Mouse (Mus musculus) hindbrain, embryonic 14.5 days (tissue): ENCODE measurements around the gene Cdk2ap1. TPM values are rescaled to one million over a fixed set of nuclear protein-coding genes. Genes with fewer than 3 reads are reported as not detected.

Experiments
- ATAC-seq: fragments of 200-750 bp; cut with Nextera tagmentation; 2 replicates; pipeline ENCODE4 v1.8.0; 2017; ENCODE audit warnings: moderate number of reproducible peaks, mild to moderate bottlenecking, moderate TSS enrichment, moderate library complexity; ENCODE audit not compliant: low FRiP score
- DNase-seq: peaks from one replicate; pipeline ENCODE4 v3.0.0-alpha.2; 2015; ENCODE audit warnings: low spot score
- H3K27ac ChIP-seq: fragments of 300-500 bp; sonication (generic); 2 replicates; pipeline ENCODE4 v1.5.1; 2014; ENCODE audit warnings: mild to moderate bottlenecking, moderate library complexity
- H3K27me3 ChIP-seq: fragments of 300-500 bp; sonication (generic); 2 replicates; pipeline ENCODE4 v1.6.1; 2014; ENCODE audit warnings: mild to moderate bottlenecking, low read length, mixed read lengths; ENCODE audit not compliant: control insufficient read depth, insufficient read depth
- H3K36me3 ChIP-seq: fragments of 300-500 bp; sonication (generic); replicated peaks from 2 replicates; pipeline ENCODE4 v1.6.1; 2014; ENCODE audit not compliant: control insufficient read depth, insufficient read depth
- H3K4me1 ChIP-seq: fragments of 300-500 bp; sonication (generic); replicated peaks from 2 replicates; pipeline ENCODE4 v1.6.1; 2014; ENCODE audit warnings: antibody characterized with exemption, low read length, mixed read lengths; ENCODE audit not compliant: control insufficient read depth, insufficient read depth
- H3K4me2 ChIP-seq: fragments of 300-500 bp; sonication (generic); replicated peaks from 2 replicates; pipeline ENCODE4 v1.6.1; 2014; ENCODE audit warnings: mild to moderate bottlenecking, moderate library complexity
- H3K4me3 ChIP-seq: fragments of 300-500 bp; sonication (generic); replicated peaks from 2 replicates; pipeline ENCODE4 v1.5.1; 2014; ENCODE audit warnings: mild to moderate bottlenecking, low read length
- H3K9ac ChIP-seq: fragments of 300-500 bp; sonication (generic); 2 replicates; pipeline ENCODE4 v1.6.1; 2014
- H3K9me3 ChIP-seq: fragments of 300-500 bp; sonication (generic); 2 replicates; pipeline ENCODE4 v1.6.1; 2016; ENCODE audit warnings: low read length; ENCODE audit not compliant: control insufficient read depth
- WGBS: fragments of 180-500 bp; shearing (Covaris S2); extraction: QIAGEN DNeasy Blood & Tissue Kit; methylation state at CpG from one replicate; pipeline ENCODE4 v1.1.7; 2014; 5-methylcytosine and 5-hydroxymethylcytosine counted together
- polyA plus RNA-seq: library from polyadenylated mRNA; unstranded; fragments of >200 nt; fragmentation: Nextera tagmentation; extraction: Ambion mirVana; gene quantifications from 2 replicates; pipeline ENCODE4 v1.2.1, GENCODE M21; 2014

Cdk2ap1 gene
- polyA plus RNA-seq, 1 experiment from 2014 or later, result 70.7 TPM

DNA sequence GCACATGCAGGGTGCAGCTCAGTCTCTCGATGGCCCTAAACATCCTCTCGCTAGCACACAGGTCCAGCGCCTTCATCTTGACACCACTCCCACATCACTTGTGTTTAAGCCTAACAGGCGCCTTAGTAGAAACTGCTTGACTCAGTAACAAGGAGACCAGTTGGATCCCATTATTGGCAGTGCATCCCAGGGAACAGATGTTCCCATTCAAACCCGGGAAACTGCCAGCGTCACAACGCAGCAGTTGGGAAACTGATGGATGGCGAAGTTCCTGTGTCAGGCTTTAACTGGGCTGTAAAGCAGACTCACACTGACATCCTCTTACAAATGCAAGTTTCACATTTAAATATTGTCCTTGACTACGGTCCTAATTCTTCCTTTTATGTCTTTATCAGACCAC, 25.0 kb downstream of the Cdk2ap1 start:
- H3K4me2 ChIP-seq, result no peak overlapping the region
- no peaks in the 10 kb centered on the region for H3K9me3 ChIP-seq
- no peaks in the 10 kb centered on the region for H3K27me3 ChIP-seq
- no peak overlapping the region for H3K9ac ChIP-seq
- DNase-seq (peak; percentile 49), ATAC-seq (no peak)
- H3K4me3 ChIP-seq, result no peak overlapping the region
- H3K27ac ChIP-seq, result peak overlapping the region; percentile 52
- H3K4me1 ChIP-seq, result peaks cover 5% of the 10 kb centered on the region; the same call in 1 of the 2 replicates
- H3K36me3 ChIP-seq, result peaks cover 1% of the 10 kb centered on the region; the same call in 1 of the 2 replicates
- WGBS, result 31% methylated on average over 9 of the region's 9 CpGs

DNA sequence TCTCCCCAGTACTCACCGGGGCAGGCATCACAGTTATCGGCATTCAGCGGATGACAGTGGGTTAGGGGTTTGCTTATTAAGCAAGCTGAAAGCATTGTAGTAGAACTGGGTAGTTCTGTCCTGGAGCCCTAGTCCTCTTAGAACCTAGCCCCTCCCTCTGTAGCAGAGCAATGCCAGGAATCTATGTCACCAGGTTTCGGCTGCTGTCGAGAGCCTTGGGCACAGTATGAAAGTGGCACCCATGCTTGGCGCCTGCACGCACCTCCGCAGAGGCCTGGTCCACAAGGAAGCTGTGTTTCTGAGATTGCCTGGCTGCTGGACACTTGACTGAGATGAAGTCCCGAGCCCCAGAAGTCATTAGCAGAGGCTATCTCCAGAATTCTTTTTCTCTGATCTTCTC, 25.8 kb downstream of the Cdk2ap1 start:
- no peak overlapping the region for H3K9ac ChIP-seq
- ATAC-seq (no peak), DNase-seq (no peak)
- no peaks in the 10 kb centered on the region for H3K27me3 ChIP-seq
- no peak overlapping the region for H3K27ac ChIP-seq
- no peak overlapping the region for H3K4me3 ChIP-seq
- no peaks in the 10 kb centered on the region for H3K9me3 ChIP-seq
- 86% methylated on average over 9 of the region's 9 CpGs for WGBS
- H3K36me3 ChIP-seq, result no peaks in the 10 kb centered on the region
- no peak overlapping the region for H3K4me2 ChIP-seq
- peaks cover 5% of the 10 kb centered on the region; the same call in 1 of the 2 replicates for H3K4me1 ChIP-seq

DNA sequence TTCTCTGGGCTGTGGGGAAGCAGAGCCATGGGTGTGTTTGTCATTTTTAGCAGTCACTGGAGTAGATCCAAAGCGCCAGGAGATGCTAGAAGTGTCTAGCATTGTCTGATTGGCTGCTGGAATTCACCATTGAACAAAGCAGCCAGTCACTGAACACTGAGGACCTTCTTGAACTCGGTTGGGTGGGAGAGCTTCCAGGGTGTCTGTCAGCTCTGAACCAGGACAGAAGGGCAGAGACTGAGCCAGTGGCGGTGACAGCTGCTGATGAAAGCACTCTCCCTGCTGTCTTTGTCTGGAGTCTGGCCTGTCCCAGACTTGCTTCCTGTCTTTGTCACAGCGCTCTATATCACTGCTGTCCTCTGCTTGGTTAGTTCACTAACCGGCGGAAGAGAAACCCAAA, 28.5 kb downstream of the Cdk2ap1 start:
- H3K4me2 ChIP-seq, result 0 out of 2 replicates have a peak overlapping the region, but pooled peaks have one; percentile 1
- peak overlapping the region; percentile 39; the same call in 1 of the 2 replicates for H3K9ac ChIP-seq

DNA sequence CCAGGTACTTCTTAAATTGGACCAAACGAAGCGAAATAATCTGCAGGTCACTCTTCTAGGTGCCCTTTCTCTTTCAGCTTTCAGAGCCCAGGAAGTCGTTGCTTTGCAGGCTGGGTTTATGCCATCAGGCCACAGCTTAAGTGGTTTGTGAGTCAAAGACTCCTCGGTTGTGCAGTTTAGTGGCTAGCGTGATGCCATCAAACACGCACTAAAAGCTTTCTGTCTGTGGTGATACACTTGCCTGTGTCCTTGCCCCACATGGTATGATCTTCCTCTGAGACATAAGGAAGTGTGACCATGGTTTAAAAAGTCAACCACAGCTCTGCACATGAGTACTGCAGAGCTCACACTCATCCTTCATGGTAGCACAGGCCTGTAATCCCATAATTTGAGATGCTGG, 32.8 kb downstream of the Cdk2ap1 start:
- no peak for ATAC-seq
- no peak overlapping the region for H3K4me2 ChIP-seq
- peaks cover 16% of the 10 kb centered on the region for H3K4me1 ChIP-seq
- H3K27me3 ChIP-seq, result no peaks in the 10 kb centered on the region
- no peaks in the 10 kb centered on the region for H3K9me3 ChIP-seq
- H3K4me3 ChIP-seq, result no peak overlapping the region
- H3K9ac ChIP-seq, result no peak overlapping the region
- no peak for DNase-seq
- 95% methylated on average over 6 of the region's 6 CpGs for WGBS
- no peaks in the 10 kb centered on the region for H3K36me3 ChIP-seq
- no peak overlapping the region for H3K27ac ChIP-seq

More for the DNA sequence above, 28.5 kb downstream of the Cdk2ap1 start:
- Histone ChIP-seq H3K4me3 (no peak overlapping the region), H3K9me3 (no peaks in the 10 kb centered on the region), H3K27ac (peak overlapping the region; percentile 85), H3K4me1 (peaks cover 5% of the 10 kb centered on the region; the same call in 1 of the 2 replicates), H3K36me3 (no peaks in the 10 kb centered on the region), H3K27me3 (no peaks in the 10 kb centered on the region)
- peak; percentile 76 for DNase-seq
- 10% methylated on average over 6 of the region's 6 CpGs for WGBS
- ATAC-seq, result peak; percentile 88

DNA sequence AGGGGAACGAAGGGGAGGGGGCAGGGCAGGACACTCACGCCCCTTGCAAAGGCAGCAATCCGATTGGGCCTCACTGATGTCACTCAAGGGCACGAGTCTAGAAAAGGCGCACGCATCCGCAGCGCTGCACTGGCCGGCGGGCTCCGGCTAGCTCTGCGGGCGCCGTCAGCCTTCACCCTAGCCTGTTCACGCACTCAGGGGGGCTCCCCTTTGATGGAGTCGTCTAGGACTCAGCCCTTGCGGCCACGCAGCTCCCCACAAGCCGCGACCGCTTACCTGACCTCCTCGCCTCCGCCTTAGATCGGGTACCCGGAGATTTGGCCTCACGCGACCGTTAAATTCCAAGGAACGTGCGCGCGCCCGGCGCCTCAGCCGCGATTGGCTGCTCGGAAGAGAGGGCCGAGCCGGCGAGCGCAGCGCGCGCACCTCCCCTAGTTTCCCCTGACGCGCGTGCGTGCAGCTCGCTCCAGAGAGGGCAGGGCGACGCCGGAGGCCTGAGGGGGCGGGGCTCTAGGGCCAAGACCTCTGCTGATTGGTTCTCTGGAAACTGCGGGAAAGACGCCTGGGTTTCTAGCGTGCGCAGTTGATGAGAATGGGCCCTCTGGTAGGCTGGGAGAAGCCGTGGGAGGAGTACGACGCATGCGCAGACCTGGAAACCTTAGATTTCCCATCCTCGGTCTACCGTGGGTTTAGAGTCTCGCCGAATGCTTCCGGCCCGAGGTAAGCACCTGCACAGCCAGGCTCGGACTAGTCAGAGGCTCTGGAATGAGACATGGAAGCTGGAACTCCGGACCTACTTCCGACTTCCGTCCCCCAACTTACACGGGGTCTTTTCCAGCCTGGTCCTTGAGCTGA, 35.1 kb downstream of the Cdk2ap1 start, which contains the start of the genes Mphosph9 and 2810006K23Rik:
Gene Mphosph9 (minus strand): TSS at position 463 of the 855 bp plus-strand sequence.
Gene 2810006K23Rik (plus strand): TSS at position 580 of the 855 bp plus-strand sequence.
- no peaks in the 10 kb centered on the region for H3K9me3 ChIP-seq
- WGBS, result under 1% methylated on average over 72 of the region's 72 CpGs
- H3K27ac ChIP-seq, result peak within 1 kb of the TSS; percentile 96
- ATAC-seq, result peak; percentile 97
- H3K27me3 ChIP-seq, result no peaks in the 10 kb centered on the region
- peaks cover 16% of the 10 kb centered on the region for H3K4me1 ChIP-seq
- peaks cover 13% of the 10 kb centered on the region for H3K36me3 ChIP-seq
- H3K9ac ChIP-seq, result peak within 1 kb of the TSS; percentile 83
- peak within 1 kb of the TSS; percentile 62 for H3K4me3 ChIP-seq
- peak within 1 kb of the TSS; percentile 85 for H3K4me2 ChIP-seq
- DNase-seq, result peak; percentile 99

DNA sequence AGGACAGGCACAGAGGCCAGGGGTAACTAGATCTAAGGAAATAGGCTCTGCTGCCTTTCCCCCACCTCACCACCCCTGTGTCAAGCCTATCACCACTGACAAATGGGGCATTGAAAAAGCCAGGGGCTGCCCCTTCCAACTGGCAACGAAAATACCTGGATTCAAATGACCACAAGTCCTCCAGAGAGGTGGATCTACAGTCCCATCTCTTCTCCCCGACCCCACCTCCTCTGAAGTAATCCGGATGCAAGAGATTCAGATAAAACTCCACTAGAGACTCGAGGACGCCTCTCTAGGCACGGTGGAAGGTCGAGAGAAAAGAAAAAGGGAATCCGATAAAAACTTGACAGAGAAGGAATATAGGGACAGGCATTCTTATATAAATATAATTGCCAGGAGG, 36.1 kb downstream of the Cdk2ap1 start:
- H3K36me3 ChIP-seq, result peaks cover 21% of the 10 kb centered on the region
- H3K9ac ChIP-seq, result peak overlapping the region; percentile 83
- H3K27me3 ChIP-seq, result no peaks in the 10 kb centered on the region
- H3K4me2 ChIP-seq, result peak overlapping the region; percentile 85
- H3K9me3 ChIP-seq, result no peaks in the 10 kb centered on the region
- ATAC-seq (no peak), DNase-seq (peak; percentile 35)
- 3% methylated on average over 8 of the region's 8 CpGs for WGBS
- peaks cover 16% of the 10 kb centered on the region for H3K4me1 ChIP-seq
- H3K4me3 ChIP-seq, result peak overlapping the region; percentile 62
- H3K27ac ChIP-seq, result peak overlapping the region; percentile 96

DNA sequence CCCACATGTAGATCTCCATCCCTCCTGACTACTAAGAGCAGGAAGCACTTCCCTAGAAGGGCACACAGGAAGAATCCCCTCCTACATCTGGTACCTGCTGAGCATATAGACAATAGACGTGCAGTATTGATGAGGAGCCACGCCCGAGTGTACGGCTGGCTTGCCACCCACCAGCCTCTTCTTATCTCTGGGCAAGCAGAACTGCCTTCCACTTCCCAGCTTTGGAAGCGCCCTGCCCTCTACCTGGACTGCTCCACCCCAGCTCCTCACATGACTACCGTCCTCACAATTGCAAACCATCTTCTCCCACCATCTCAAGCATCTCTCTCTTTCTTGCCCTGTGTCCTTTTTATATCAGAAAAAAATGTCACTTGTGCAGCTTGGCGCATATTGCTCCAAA, 45.2 kb downstream of the Cdk2ap1 start:
- H3K27ac ChIP-seq, result no peak overlapping the region
- H3K9me3 ChIP-seq, result no peaks in the 10 kb centered on the region
- no peak overlapping the region for H3K9ac ChIP-seq
- H3K4me1 ChIP-seq, result no peaks in the 10 kb centered on the region
- no peak overlapping the region for H3K4me3 ChIP-seq
- no peaks in the 10 kb centered on the region for H3K27me3 ChIP-seq
- peaks cover 89% of the 10 kb centered on the region for H3K36me3 ChIP-seq
- no peak overlapping the region for H3K4me2 ChIP-seq
- DNase-seq (no peak), ATAC-seq (no peak)
- 89% methylated on average over 7 of the region's 7 CpGs for WGBS

DNA sequence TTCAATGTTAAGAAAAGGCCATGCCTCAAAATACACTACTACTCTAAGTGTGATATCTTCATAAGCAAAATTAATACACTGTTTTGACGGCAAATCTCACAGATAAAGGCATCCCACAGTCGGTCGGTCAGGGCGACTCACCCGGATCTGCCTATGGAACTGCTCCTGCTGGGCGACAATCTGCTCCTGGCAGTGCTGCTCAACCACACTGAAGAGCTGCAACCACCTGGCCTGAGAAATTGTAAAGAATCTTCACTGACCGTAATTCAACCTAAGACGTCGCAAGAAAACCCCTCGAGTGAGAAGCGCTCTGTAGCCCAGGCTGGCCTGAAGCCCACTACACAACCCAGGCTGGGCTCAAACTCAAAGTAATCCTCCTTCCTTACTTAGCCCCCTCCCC, 46.9 kb downstream of the Cdk2ap1 start:
- Histone ChIP-seq H3K9ac (no peak overlapping the region), H3K9me3 (no peaks in the 10 kb centered on the region), H3K4me2 (no peak overlapping the region), H3K4me1 (no peaks in the 10 kb centered on the region), H3K4me3 (no peak overlapping the region), H3K36me3 (peaks cover 91% of the 10 kb centered on the region), H3K27me3 (no peaks in the 10 kb centered on the region), H3K27ac (no peak overlapping the region)
- WGBS, result 91% methylated on average over 11 of the region's 11 CpGs
- DNase-seq, result no peak
- no peak for ATAC-seq

DNA sequence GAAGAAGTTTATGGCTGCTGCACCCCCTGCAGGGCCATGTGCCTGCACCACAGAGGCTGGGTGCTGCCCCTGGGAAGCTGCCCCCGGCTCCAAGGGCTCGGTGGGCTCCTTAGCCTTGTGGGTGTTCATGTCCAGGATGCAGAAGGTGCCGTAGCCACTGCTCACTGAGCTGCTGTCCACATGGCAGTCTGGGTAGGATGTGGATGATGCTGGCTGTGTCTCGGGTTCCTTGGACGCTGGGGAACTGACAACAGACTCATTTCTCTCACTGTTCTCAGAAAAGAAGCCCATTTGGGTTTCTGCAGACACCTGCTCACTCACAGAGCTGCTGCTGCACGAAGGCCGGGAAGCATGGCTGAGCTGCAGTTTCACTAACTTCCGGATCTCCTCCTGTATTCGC, 47.4 kb downstream of the Cdk2ap1 start:
- H3K27ac ChIP-seq, result no peak overlapping the region
- no peaks in the 10 kb centered on the region for H3K4me1 ChIP-seq
- WGBS, result 89% methylated on average over 9 of the region's 9 CpGs
- no peaks in the 10 kb centered on the region for H3K9me3 ChIP-seq
- DNase-seq (no peak), ATAC-seq (no peak)
- H3K36me3 ChIP-seq, result peaks cover 92% of the 10 kb centered on the region
- no peaks in the 10 kb centered on the region for H3K27me3 ChIP-seq
- H3K9ac ChIP-seq, result no peak overlapping the region
- no peak overlapping the region for H3K4me2 ChIP-seq
- H3K4me3 ChIP-seq, result no peak overlapping the region
